Mouse (Mus musculus) testis, adult 2 months (tissue): Measurements from ENCODE around the gene Msh4. TPM values are rescaled to one million over a fixed set of nuclear protein-coding genes. Genes with fewer than 3 reads are reported as not detected.
"Not testable (repeated sequence)": the region's sequence is repeated elsewhere in the genome, so short reads cannot be mapped to it uniquely, and the experiment has no call there.

ENCODE experiments used
- H3K27ac ChIP-seq: fragments of 200-500 bp; 2 replicates; pipeline ENCODE4 v1.5.1; 2012; ENCODE audit warnings: low read depth, low read length; ENCODE audit not compliant: control insufficient read depth, insufficient read depth
- H3K27me3 ChIP-seq: fragments of 200-500 bp; 2 replicates; pipeline ENCODE4 v1.6.1; 2012; ENCODE audit warnings: mild to moderate bottlenecking, low read length, moderate library complexity; ENCODE audit not compliant: control insufficient read depth, insufficient read depth
- H3K36me3 ChIP-seq: fragments of 200-500 bp; 2 replicates; pipeline ENCODE4 v1.6.1; 2012; ENCODE audit warnings: mild to moderate bottlenecking, low read length; ENCODE audit not compliant: control insufficient read depth, insufficient read depth
- H3K4me1 ChIP-seq: fragments of 200-500 bp; 2 replicates; pipeline ENCODE4 v1.6.1; 2012; ENCODE audit warnings: low read length; ENCODE audit not compliant: control insufficient read depth, insufficient read depth
- H3K4me3 ChIP-seq: fragments of 200-500 bp; 2 replicates; pipeline ENCODE4 v1.5.1; 2012; ENCODE audit warnings: low read depth, mild to moderate bottlenecking, low read length, moderate library complexity, mixed read lengths; ENCODE audit not compliant: control insufficient read depth
- CTCF ChIP-seq: fragments of 200-500 bp; IDR thresholded peaks from 2 replicates; pipeline ENCODE4 v1.5.1; 2012; ENCODE audit warnings: low read depth, mild to moderate bottlenecking, inconsistent platforms, low read length, moderate library complexity; ENCODE audit not compliant: control insufficient read depth, insufficient read depth, insufficient replicate concordance
- POLR2A ChIP-seq: fragments of 200-500 bp; IDR thresholded peaks from 2 replicates; pipeline ENCODE4 v1.6.1; 2012; ENCODE audit warnings: low read depth, mild to moderate bottlenecking, inconsistent platforms, low read length, moderate library complexity; ENCODE audit not compliant: control insufficient read depth
- polyA plus RNA-seq: library from polyadenylated mRNA; depleted of rRNA; stranded (reverse); fragments of >200 nt; gene quantifications from 2 replicates; pipeline ENCODE4 v1.2.3, GENCODE M21; 2012

Msh4 gene
- polyA plus RNA-seq, 1 experiment = 14.6 TPM

DNA sequence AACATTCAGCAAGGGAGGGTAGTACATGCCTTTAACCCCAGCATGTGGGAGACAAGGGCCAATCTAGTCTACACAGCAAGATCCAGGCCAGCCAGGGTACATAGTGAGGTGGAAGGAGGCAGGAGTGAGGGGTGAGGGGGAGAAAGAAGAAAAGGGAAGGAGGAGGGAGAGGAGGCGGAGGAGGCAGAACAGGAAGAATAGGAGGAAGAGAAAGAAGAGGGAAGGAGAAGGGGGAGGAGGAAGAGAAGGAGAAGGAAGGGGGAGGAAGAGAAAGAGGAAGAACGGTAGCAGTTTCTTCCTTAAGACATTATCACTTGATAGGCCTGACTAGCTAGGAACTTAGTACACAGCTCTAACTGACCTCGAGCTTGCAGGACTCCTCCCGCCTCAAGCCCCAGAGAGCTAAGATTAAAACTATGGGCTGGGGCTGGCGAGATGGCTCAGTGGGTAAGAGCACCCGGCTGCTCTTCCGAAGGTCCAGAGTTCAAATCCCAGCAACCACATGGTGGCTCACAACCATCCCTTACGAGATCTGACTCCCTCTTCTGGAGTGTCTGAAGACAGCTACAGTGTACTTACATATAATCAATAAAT lies 16.7 kb downstream of the Msh4 start:
- no peak overlapping the region for H3K4me3 ChIP-seq
- H3K4me1 ChIP-seq = no peaks in the 10 kb centered on the region
- H3K27me3 ChIP-seq = no peaks in the 10 kb centered on the region
- H3K27ac ChIP-seq = no peak overlapping the region
- H3K36me3 ChIP-seq = no peaks in the 10 kb centered on the region
- no peak for TF ChIP-seq CTCF
- no peak for TF ChIP-seq POLR2A

DNA sequence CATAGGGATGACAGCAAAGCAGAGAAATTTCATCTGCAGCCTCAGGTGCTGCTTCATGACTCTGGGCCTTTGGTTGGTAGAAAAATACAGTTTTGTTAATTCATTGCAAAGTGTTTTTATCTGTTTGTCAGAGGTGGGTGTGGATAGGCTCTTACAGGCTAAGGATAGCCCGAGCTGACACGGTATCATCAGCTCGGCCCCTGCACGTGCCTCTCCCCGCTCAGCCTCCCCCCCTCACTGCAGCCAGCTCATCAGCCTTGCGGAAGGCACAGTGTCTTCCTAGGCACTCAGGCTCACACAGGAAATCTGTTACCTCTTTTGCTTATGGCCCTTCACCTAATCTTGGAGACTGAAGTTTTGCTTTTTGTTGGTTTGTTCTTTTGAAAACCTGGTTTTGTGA lies 17.8 kb downstream of the Msh4 start:
- H3K27ac ChIP-seq = no peak overlapping the region
- H3K4me1 ChIP-seq = no peaks in the 10 kb centered on the region
- TF ChIP-seq POLR2A (no peak), CTCF (no peak)
- H3K27me3 ChIP-seq = no peaks in the 10 kb centered on the region
- no peak overlapping the region for H3K4me3 ChIP-seq
- no peaks in the 10 kb centered on the region for H3K36me3 ChIP-seq

DNA sequence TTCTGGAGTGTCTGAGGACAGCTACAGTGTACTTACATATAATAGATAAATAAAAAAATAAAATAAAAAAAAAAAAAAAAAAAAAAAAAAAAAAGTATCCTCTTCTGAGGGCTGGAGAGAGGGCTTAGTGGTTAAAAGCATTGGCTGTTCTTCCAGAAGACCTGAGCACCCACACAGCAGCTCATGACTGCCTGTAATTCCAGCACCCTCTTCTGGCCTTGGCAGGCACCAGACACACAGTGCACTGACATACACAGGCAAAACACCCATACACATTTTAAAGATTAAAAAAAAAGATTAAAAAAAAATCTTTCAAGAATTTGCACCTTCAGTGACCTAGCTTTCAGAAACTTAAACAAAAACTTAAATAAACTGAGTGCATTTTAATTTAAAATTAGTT lies 19.6 kb downstream of the Msh4 start:
- Histone ChIP-seq H3K36me3 (no peaks in the 10 kb centered on the region; the same call in 1 of the 2 replicates), H3K4me3 (no peak overlapping the region), H3K4me1 (no peaks in the 10 kb centered on the region), H3K27me3 (no peaks in the 10 kb centered on the region), H3K27ac (no peak overlapping the region)
- no peak for TF ChIP-seq POLR2A
- TF ChIP-seq CTCF = no peak

DNA sequence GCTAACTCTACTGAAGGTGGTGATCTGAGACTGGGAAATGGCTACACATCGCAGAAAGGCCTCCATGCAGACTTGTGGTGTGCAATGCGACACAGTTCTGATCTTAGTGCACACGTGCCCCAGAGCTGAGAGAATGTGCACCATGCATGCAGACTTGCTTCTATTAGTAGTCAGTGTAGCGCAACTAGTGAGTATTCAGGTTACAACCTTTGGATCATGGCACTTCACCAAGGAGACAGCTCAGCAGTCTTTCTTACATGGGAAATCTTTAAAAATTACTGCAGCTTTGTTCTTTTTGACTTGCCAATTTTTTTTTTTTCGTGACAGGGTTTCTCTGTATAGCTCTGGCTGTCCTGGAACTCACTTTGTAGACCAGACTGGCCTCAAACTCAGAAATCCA lies 34.5 kb downstream of the Msh4 start:
- Histone ChIP-seq H3K4me1 (no peaks in the 10 kb centered on the region), H3K36me3 (no peaks in the 10 kb centered on the region), H3K27ac (no peak overlapping the region), H3K4me3 (no peak overlapping the region), H3K27me3 (no peaks in the 10 kb centered on the region)
- TF ChIP-seq POLR2A (no peak), CTCF (no peak)

DNA sequence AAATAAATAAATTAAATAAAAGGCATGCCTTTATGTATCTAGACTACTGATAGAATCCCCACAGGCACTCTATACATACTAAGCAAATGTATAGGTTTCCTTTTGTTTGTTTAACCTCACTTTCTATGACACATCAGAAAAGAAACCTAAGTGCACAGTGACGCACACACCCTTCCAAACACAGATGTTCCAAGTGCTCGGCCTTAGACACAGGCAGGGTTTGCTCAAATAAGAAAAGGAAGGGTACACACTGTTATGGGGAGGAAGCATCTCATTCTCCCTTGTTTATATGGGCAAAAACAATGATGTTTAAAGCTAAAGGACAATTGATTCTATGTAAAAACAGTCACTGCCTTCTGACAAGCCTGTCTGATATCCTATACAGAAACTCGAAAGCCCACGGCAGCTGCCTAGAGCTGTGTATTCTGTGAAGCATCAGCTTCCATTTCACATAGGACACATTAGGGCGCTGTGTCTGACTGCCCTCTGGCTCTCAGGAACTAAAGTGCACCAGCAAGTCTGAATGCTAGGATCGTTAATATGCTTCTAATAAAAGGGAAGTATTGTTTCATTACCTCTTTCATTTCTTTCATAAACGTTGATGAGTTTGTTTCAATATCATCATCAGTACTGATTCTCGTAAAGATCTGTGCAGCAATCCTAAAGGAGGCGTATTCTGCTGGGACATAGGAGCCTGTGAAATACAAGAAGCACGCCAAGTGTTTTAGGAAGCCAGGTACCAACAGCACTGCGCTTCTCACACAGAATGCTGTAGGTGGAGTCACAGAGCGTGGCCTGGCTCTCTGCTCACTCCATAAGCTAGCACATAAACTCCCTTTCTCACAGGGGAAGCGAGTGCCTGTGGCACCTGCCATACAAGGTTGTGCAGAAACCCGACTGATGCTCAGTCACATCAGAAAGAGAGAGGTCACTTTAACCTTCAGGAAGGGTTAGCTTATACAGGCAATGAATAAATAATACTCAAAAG lies 38.5 kb downstream of the Msh4 start:
- H3K27ac ChIP-seq = no peak overlapping the region
- no peaks in the 10 kb centered on the region for H3K27me3 ChIP-seq
- H3K36me3 ChIP-seq = no peaks in the 10 kb centered on the region
- TF ChIP-seq CTCF (no peak), POLR2A (no peak)
- no peak overlapping the region for H3K4me3 ChIP-seq
- no peaks in the 10 kb centered on the region for H3K4me1 ChIP-seq

DNA sequence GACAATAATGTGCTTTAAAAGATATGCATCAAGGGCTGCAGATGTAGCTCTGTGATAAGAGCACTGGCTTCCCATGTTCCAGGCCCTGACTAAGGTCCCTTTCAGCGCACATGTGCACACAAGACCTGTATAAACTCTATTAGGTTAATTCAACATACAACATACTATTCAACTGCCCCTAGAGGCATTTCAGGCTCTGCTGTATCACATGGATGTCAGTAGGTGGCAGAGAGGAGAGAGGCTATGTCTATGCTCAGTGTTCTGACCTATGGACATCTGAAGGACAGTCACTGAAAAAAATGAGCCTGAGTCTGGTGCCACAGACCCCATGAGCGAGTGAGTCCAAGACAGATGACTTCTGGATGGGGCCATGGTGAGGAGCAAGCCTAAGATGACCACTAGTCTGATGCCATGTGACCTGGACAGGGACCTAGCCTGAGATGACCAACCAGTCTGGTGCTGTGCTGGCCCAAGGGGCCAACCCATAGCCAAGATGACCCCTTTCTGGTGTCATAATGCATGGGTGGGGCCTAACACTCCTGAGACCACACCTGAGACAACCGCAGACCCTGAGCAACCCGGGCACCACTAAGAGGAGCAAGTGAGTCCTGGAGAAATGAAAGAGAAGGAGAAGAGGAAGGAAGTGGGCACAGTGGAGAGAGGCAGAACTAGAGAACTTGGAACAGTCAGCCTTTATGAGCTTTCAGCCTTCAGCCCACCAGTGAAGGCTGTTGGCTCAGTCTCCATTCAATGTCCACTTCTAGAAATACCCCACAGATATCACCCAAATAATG lies 41.1 kb downstream of the Msh4 start:
- TF ChIP-seq POLR2A (peak; percentile 78; the same call in 1 of the 2 replicates), CTCF (no peak)
- no peaks in the 10 kb centered on the region for H3K27me3 ChIP-seq
- peak overlapping the region; percentile 83 for H3K27ac ChIP-seq
- no peaks in the 10 kb centered on the region for H3K4me1 ChIP-seq
- H3K4me3 ChIP-seq = peak overlapping the region; percentile 72
- no peaks in the 10 kb centered on the region for H3K36me3 ChIP-seq

DNA sequence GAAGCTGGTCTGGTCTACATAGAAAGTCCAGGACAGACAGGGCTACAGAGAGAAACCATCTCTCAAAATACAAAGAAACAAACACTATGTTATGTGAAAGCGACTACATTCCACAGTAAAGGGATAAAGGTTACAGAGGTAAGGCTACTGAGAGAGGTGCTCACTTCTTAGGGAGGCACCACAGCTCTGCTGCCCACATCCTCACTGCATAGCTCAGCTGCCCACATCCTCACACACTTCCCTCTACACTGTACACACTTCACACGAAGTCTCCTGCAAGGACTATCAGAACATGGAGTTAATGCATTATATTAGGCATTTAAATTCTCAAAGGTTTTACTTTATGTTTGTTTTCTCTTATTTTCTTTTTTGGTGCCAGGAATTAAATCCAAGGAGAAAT lies 42.1 kb downstream of the Msh4 start:
- Histone ChIP-seq H3K4me3 (no peak overlapping the region; the same call in 1 of the 2 replicates), H3K27ac (no peak overlapping the region), H3K27me3 (no peaks in the 10 kb centered on the region), H3K4me1 (no peaks in the 10 kb centered on the region), H3K36me3 (no peaks in the 10 kb centered on the region)
- no peak for TF ChIP-seq CTCF
- TF ChIP-seq POLR2A = no peak

DNA sequence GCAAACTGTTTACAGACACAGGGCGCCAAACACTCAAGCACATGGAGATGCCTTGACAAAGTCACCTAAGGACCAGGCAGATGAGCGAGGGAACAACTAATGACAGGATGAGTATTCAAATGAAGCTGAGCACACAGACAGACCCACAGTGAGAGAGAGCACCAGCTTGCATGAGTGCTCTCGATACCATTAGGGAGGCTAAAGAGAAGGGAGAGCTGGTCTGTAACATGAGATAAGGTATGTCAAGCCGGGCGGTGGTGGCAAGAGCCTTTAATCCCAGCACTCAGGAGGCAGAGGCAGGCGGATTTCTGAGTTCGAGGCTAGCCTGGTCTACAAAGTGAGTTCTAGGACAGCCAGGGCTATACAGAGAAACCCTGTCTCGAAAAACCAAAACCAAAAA lies 45.5 kb downstream of the Msh4 start:
- not testable (repeated sequence) for H3K27me3 ChIP-seq, H3K4me1 ChIP-seq, H3K27ac ChIP-seq, H3K4me3 ChIP-seq, H3K36me3 ChIP-seq
